Mouse (Mus musculus): ENCODE results near the gene Gm4952. TPM values are rescaled to one million over a fixed set of nuclear protein-coding genes. Genes with fewer than 3 reads are reported as not detected.

Gene Gm4952
- not detected in 2 replicates for total RNA-seq (2012; rRNA removed)

DNA sequence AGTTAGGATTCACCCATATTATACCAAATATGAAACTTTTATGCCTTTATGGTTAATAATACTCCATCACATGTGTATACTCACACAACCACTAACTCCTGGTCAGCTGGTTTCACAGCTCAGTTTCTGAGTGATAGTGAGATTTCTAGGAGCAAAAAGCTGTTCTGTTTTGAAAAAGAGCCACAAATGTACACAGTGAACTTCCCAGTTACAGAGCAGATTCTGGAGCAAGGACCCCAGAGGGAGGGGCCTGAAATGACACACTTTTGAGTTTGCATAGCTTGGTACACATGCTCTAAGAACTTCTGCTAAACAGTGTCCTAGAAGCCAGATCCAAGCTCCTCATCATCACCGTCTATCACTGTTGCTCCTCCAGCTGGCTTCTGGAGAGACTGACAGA lies at the start of gene Gm4952:
TSS of gene Gm4952 (plus strand) at position 301 of the 400 bp plus-strand sequence.
- Histone ChIP-seq H3K27ac (ENCODE audit: insufficient read depth, low read depth, low read length, poor library complexity, severe bottlenecking) (no peak within 1 kb of the TSS), H3K36me3 (ENCODE audit: control insufficient read depth, insufficient read depth, low read length, poor library complexity, severe bottlenecking) (no peaks in the 10 kb centered on the region), H3K9me3 (ENCODE audit: control insufficient read depth, insufficient read depth, low read depth, low read length) (no peaks in the 10 kb centered on the region), H3K4me1 (ENCODE audit: control insufficient read depth in 2 of 2, insufficient read depth in 2 of 2, low read length in 2 of 2, poor library complexity in 1 of 2) (no peaks in the 10 kb centered on the region; a peak in 1 of 4 replicates), H3K9ac (ENCODE audit: insufficient read depth, low read depth, low read length, poor library complexity, severe bottlenecking) (no peak within 1 kb of the TSS), H3K4me3 (ENCODE audit: insufficient read depth in 1 of 2, low read depth in 1 of 2, low read length in 2 of 2, poor library complexity in 1 of 2, severe bottlenecking in 1 of 2) (no peak within 1 kb of the TSS)
- in situ Hi-C loops (cut with MboI; ENCODE audit: low sequenced_read_pairs in 2 of 2, unreplicated experiment in 2 of 2) = no loop called here
- TF ChIP-seq CHD2 (IDR thresholded peaks at IDR 0.05; ENCODE audit: low read depth, low read length) = no peak
- no peak for TF ChIP-seq ZNF384 (IDR thresholded peaks at IDR 0.05; ENCODE audit: low read depth, low read length)
- no peak for TF ChIP-seq MAFK (IDR thresholded peaks at IDR 0.05; ENCODE audit: insufficient read depth, low read depth, low read length)
- no peak for TF ChIP-seq ZC3H11A (IDR thresholded peaks at IDR 0.05; ENCODE audit: borderline replicate concordance, low read depth, low read length)
- TF ChIP-seq HCFC1 (IDR thresholded peaks at IDR 0.05; ENCODE audit: borderline replicate concordance, insufficient read depth, low read length) = no peak
- no peak for DNase-seq (ENCODE audit: low read depth, low spot score)

DNA sequence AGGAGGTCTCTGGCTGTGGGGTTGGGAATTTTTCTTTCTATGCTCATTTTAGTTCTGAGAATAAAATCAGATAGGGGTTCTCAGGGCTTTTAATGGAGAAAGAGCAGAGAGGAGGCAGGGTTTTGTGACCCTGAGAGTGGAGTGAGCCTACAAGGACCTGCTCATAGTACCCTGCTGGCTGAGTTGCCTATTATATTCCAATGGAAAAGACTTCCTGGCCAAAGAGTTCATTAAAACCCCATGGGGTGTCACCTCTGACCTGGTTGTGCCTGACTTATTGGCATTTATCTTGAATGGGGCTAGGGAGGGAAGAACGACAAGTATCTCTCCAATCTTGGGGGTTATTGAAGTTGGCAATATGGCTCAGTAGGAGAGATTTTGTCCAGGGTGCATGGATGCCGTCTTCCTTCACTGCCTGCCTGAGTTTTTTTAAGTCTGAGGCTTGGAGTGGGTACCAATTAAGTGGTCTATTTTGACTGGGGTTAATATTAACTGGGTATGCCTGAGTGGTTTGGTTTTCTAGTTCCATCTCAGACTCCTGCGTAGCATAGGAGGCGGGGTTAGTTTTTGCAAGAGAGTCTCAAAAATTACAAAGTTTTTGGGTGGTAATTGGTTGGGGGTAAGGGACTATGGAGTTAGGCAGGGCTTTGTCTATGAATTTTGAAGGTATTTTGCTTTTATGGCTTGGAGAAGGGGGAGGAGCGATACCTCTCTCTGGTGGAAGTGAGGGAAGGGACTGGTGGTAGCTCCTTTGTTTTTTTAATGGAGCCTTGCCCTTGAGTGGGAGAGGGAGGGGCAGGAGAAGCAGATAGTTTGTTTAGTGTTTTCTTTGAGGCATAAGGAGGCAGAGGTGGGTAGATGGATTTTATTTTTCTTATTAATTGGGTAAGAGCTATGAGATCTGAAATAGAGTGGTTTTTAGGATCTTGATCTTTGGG lies 49.5 kb upstream of the Gm4952 start:
- DNase-seq (ENCODE audit: low read depth, low spot score) = no peak
- in situ Hi-C loops (cut with MboI; ENCODE audit: low sequenced_read_pairs in 2 of 2, unreplicated experiment in 2 of 2) = no loop called here
- Histone ChIP-seq H3K4me1 (ENCODE audit: control insufficient read depth in 2 of 2, insufficient read depth in 2 of 2, low read length in 2 of 2, poor library complexity in 1 of 2) (0 out of 4 replicates have a peak, but pooled peaks cover 0 to 3% of the 10 kb centered on the region in 2 experiments), H3K9ac (ENCODE audit: insufficient read depth, low read depth, low read length, poor library complexity, severe bottlenecking) (no peak overlapping the region), H3K36me3 (ENCODE audit: control insufficient read depth, insufficient read depth, low read length, poor library complexity, severe bottlenecking) (no peaks in the 10 kb centered on the region), H3K4me3 (ENCODE audit: insufficient read depth in 1 of 2, low read depth in 1 of 2, low read length in 2 of 2, poor library complexity in 1 of 2, severe bottlenecking in 1 of 2) (no peak overlapping the region), H3K27ac (ENCODE audit: insufficient read depth, low read depth, low read length, poor library complexity, severe bottlenecking) (no peak overlapping the region), H3K9me3 (ENCODE audit: control insufficient read depth, insufficient read depth, low read depth, low read length) (no peaks in the 10 kb centered on the region)
- TF ChIP-seq ZC3H11A (IDR thresholded peaks at IDR 0.05; ENCODE audit: borderline replicate concordance, low read depth, low read length) (no peak), ZNF384 (IDR thresholded peaks at IDR 0.05; ENCODE audit: low read depth, low read length) (no peak), CHD2 (IDR thresholded peaks at IDR 0.05; ENCODE audit: low read depth, low read length) (no peak), MAFK (IDR thresholded peaks at IDR 0.05; ENCODE audit: insufficient read depth, low read depth, low read length) (no peak), HCFC1 (IDR thresholded peaks at IDR 0.05; ENCODE audit: borderline replicate concordance, insufficient read depth, low read length) (no peak)

DNA sequence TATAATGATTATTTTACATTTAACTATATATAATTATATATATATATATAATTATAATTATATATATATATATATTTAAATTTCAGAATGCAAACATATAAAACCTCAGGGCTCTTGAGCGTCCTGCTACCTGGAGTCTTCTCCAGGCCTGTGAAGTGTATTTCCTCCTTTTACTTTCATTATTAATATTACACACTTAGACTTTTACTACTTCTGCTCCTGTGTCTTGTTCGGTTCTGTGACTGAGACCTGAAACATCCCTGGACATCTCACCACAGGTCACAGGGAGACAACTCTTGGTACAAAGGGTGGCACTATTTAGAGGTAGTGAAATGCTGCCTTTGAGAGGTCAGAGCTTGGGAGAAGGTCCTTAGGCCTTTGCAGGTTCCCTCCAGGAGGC lies 43.5 kb upstream of the Gm4952 start:
- H3K9ac ChIP-seq (ENCODE audit: insufficient read depth, low read depth, low read length, poor library complexity, severe bottlenecking) = no peak overlapping the region
- DNase-seq (ENCODE audit: low read depth, low spot score) = no peak
- in situ Hi-C loops (cut with MboI; ENCODE audit: low sequenced_read_pairs in 2 of 2, unreplicated experiment in 2 of 2) = no loop called here
- no peaks in the 10 kb centered on the region for H3K9me3 ChIP-seq (ENCODE audit: control insufficient read depth, insufficient read depth, low read depth, low read length)
- H3K36me3 ChIP-seq (ENCODE audit: control insufficient read depth, insufficient read depth, low read length, poor library complexity, severe bottlenecking) = no peaks in the 10 kb centered on the region
- no peak for TF ChIP-seq MAFK (IDR thresholded peaks at IDR 0.05; ENCODE audit: insufficient read depth, low read depth, low read length)
- TF ChIP-seq HCFC1 (IDR thresholded peaks at IDR 0.05; ENCODE audit: borderline replicate concordance, insufficient read depth, low read length) = no peak
- TF ChIP-seq CHD2 (IDR thresholded peaks at IDR 0.05; ENCODE audit: low read depth, low read length) = no peak
- no peak for TF ChIP-seq ZC3H11A (IDR thresholded peaks at IDR 0.05; ENCODE audit: borderline replicate concordance, low read depth, low read length)
- TF ChIP-seq ZNF384 (IDR thresholded peaks at IDR 0.05; ENCODE audit: low read depth, low read length) = no peak
- no peaks in the 10 kb centered on the region for H3K4me1 ChIP-seq (ENCODE audit: control insufficient read depth in 2 of 2, insufficient read depth in 2 of 2, low read length in 2 of 2, poor library complexity in 1 of 2)
- no peak overlapping the region for H3K4me3 ChIP-seq (ENCODE audit: insufficient read depth in 1 of 2, low read depth in 1 of 2, low read length in 2 of 2, poor library complexity in 1 of 2, severe bottlenecking in 1 of 2)
- H3K27ac ChIP-seq (ENCODE audit: insufficient read depth, low read depth, low read length, poor library complexity, severe bottlenecking) = no peak overlapping the region

DNA sequence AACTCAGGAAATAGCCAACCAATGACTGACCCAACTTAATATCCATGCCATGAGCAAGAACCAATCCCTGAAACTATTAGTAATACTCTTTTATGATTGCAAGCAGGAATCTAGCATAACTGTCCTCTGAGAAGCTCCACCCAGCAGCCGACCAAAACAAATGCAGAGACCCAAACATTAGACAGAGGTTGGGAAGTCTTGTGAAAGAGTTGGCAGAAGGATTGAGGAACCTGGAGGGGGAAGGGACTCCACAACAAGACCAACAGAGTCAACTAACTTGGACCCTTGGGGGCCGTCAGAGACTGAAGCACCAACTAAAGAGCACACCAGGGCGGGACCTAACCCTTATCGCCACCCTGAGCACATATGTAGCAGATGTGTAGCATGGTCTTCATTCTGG lies 41.6 kb upstream of the Gm4952 start:
- DNase-seq (ENCODE audit: low read depth, low spot score) = no peak
- H3K27ac ChIP-seq (ENCODE audit: insufficient read depth, low read depth, low read length, poor library complexity, severe bottlenecking) = no peak overlapping the region
- no peaks in the 10 kb centered on the region for H3K36me3 ChIP-seq (ENCODE audit: control insufficient read depth, insufficient read depth, low read length, poor library complexity, severe bottlenecking)
- H3K9ac ChIP-seq (ENCODE audit: insufficient read depth, low read depth, low read length, poor library complexity, severe bottlenecking) = no peak overlapping the region
- no peaks in the 10 kb centered on the region for H3K4me1 ChIP-seq (ENCODE audit: control insufficient read depth in 2 of 2, insufficient read depth in 2 of 2, low read length in 2 of 2, poor library complexity in 1 of 2)
- in situ Hi-C loops (cut with MboI; ENCODE audit: low sequenced_read_pairs in 2 of 2, unreplicated experiment in 2 of 2) = no loop called here
- no peak overlapping the region for H3K4me3 ChIP-seq (ENCODE audit: insufficient read depth in 1 of 2, low read depth in 1 of 2, low read length in 2 of 2, poor library complexity in 1 of 2, severe bottlenecking in 1 of 2)
- TF ChIP-seq HCFC1 (IDR thresholded peaks at IDR 0.05; ENCODE audit: borderline replicate concordance, insufficient read depth, low read length) (no peak), MAFK (IDR thresholded peaks at IDR 0.05; ENCODE audit: insufficient read depth, low read depth, low read length) (no peak), ZNF384 (IDR thresholded peaks at IDR 0.05; ENCODE audit: low read depth, low read length) (no peak), CHD2 (IDR thresholded peaks at IDR 0.05; ENCODE audit: low read depth, low read length) (no peak)
- H3K9me3 ChIP-seq (ENCODE audit: control insufficient read depth, insufficient read depth, low read depth, low read length) = no peaks in the 10 kb centered on the region
